Mouse (Mus musculus) thymus, postnatal 36 days (tissue): ENCODE results near the gene Mospd3.

Source experiments
- DNase-seq, 2 experiments: peaks; one replicate each; pipeline ENCODE4 v3.0.0; 2022; ENCODE audit warnings: mixed read lengths in 2 of 2

The Mospd3 gene

DNA sequence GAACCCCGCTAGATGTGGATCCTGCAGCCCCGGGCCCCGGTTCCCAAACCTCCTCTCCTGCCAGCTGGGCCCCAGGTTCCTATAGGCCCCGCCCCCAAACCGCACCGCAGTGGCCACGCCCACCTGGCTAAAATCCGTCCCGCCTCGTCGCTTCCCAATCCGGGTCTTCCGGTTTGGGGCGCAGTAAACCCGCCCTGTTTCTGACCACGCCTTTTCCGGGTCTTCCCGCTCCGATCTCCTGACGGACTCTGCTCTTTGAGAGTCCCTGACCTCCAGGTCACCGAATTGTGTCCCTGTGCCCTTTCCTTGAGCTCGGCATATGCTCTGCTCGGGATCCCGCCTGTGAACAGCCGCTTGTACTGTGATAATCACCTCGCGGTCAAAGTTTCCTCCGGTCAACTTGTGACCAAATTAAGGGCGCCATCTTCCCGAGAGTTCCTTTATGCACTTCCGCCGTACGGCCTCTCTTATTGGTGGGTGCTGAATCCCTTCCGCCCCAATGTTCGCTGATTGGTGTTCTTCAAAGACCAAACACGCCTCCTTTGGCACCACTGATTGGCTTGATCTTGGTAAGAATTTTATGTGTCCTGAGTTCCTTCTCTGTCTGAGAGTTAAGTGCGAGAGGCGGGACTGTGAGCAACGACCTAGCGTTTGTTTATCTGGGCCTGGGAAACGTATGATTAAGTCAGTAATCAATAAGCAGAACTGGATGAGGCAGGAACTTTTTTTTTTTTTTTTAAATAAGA, at the start of gene Mospd3:
Gene Mospd3 (minus strand): TSS at position 440 of the 746 bp plus-strand sequence.
- DNase-seq: peak; percentile 97 to 98

DNA sequence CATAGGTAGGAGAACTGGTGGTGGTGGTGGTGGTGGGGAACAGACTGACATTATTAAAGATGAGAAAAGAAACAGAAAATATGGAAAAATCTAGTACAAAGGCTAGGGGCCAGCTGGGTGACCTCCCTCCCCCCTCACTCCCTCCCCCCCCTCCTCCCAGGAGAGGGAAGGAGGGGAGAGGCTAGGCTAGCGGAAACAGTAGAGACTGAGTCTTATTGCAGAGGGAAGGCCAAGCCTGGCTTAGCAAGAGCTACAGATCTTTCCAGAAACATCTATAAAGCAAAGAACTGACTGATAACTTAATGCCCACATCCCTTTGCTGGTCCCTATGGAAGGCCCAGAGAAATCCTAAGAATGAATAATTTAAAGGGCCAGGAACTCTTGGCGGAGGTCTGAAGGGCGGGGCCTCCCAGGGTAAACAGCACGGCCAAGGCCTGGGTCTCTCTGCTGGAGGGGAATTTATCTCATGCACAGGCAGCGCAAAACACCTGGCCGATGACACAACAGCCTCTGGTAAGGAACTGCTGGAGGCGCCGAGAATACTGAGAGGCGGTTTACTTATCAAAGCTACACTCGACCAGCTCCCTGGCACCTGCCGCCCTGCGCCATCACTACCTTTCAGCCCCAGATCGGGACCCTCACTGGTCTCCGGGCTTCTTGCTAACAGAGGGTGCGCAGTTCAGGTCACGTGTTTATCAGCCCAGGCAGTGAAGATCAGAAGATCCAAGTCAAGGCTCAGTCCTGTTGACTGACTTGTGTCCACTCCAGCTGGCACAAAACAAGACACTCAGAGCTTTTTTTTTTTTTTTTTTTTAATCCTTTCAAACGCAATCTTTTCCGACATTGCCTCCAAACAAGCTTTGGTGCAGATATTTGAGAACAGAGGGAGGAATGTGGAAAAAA, 49.1 kb upstream of the Mospd3 start:
- DNase-seq: no peak

DNA sequence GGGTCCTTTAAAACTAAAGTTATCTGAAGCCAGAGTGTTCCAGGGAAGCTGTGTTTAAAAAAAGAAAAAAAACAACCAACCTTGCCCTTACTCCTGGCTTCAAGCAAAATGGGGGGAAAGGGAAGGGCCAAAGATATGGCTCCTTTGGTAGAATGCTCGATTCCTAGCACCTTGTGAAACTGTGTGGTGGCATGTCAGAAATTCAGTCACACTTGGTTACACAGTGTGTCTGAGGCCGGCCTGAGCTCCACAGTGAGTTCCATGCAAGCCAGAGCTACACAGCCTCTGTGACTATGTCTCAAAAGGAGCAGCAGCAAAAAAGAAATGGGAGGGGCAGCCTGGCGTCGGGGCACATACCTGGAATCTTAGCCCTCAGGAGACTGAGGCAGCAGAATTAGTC, 48.4 kb upstream of the Mospd3 start:
- DNase-seq: no peak

DNA sequence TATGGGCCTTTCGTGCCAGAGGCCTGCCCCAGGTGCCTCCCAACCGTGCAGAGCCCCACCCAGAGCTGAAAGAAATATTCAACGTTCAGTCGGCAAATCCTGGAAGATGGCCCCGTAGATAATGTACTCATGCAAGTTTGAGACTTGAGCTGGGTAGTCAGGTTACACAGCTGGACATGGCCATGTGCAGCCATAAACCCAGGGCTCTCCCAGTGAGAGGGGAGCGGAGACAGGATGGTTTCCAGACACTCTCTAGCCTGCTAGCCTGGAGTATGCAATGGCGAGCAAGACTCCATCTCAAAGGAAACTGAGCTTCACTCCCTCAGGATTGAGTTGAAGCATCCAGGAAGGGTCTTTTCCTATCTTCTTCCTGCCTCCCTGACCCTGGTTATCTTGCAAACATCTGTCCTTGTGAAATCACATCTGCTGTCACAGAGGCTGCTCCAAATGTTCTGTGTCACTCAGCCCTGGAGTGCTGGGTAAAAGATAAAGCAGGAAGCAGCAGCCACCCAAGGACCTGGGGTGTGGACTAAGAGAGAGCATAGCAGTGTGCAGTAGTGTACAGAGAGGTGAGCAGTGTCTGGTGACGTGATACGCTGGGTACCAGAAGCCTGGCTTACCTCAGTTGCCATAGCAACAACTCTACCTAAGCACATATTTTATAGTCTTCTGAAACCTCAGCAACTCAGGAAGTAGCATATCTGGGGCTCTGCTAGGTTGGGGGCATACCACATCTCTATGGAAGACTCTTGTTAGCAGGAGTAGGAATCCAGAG, 47.2 kb upstream of the Mospd3 start:
- DNase-seq: no peak

DNA sequence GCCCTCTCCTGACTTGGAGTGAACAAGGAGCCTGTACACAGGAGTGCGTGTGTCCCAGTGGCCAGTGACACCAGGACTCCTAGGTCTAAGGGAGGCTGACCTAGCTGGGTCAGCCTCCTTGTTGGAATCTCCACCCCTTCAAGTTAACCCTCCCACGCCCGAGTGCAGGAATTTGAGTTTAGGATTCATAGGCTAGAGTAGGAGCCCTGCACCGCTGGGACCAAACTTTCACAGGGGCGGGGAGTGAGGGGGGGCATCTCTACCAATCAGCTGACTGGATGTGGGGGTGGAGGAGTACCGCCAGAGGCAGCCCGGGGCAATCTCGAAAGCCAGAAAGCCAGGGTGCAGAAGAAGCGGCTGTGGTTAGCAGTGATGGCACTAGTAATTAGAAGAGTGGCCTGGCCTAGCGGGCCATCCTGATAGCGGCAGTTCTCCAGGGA, 44.8 kb upstream of the Mospd3 start, which contains the start of gene Irs3:
Gene Irs3 (minus strand): TSS at position 63 of the 440 bp plus-strand sequence.
- DNase-seq: no peak

DNA sequence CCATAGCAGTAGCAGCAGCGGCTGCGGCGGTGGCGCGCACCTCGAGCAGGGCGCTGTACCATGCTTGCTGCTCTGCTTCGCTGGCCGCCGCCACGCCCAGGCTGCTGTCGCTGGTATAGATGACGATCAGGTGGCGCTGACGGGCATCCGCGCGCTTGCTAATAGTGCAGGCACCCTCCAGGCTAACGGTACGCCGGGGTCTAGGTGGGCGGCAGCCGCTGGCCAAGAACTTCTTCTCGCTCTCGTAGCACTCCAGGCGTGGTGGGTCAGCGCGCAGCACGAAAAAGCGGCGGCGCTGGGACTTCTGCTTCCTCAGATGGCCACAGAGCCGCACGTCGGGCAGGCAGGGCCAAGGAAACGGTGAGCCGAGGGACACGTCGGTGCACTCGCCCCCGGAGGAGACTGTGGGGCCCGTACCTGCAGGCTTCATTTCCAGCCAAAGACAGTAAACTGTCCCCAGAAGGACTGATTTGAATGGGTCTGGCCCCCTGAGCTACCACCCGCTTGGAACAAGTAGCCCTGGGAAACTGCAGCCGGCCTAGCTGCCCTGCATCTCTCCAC, 44.3 kb upstream of the Mospd3 start:
- DNase-seq: peak in 1 of 2 experiments; percentile 35

DNA sequence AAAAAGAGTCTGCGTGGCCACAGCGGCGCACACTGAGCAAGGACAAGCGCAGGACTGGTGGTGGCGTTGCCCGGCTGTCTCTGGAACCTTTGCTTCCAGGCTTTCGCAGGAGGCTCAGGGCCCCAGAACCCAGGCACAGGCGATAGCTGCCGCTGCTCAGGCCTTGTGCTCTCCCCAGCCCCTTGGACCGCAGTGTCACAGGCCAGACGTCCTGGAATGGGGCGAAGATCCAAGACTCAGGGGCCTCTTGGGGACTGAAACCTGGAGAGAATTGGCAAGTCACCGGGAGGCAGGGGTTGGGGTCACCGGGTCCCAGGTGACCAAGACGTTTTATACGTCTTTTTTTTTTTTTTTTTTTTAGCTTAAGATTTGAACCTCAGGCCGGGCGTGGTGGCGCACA, 43.6 kb upstream of the Mospd3 start:
- no peak for DNase-seq

DNA sequence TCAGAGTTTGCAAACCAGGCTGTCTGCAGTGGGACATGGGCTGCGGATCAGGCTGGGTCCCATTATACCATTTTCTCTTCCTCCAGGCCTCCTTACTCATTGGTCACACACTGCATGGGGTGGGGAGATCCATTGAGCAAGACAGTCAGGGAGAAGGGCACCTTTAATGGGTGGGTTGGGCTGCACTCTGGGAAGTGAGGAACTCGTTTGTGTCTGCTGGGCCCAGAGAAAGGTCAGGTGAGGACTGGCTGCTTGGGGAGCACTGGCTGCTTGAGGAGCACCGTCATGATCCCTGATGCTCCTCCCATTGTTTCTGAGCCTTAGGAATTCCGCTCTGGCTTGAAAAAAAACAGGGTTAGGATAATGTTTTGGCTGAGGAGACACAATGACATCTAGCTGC, 42.0 kb upstream of the Mospd3 start:
- DNase-seq: no peak

DNA sequence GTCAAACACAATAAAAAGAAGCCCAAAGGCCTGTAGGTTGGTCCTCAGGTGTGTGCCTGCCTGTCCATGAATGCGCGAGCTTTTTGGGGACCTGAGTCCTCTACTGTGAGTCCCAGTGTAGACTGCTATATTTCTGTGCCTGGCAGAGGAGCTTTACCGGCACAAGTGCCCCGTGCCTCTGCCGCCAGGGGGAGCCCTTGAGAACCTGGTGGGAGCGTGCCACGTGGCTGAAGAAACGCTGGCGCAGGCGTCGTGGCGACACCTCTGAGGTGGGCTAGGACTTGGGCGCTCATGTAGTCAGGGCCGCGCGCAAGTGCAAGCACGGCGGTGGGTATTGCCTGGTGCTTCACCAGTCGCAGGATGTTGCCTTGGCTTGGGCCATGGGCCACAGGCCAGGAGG, 40.2 kb upstream of the Mospd3 start, which contains the start of gene Sap25:
Gene Sap25 (plus strand): TSS at position 281 of the 400 bp plus-strand sequence.
- peak; percentile 44 to 60 for DNase-seq

DNA sequence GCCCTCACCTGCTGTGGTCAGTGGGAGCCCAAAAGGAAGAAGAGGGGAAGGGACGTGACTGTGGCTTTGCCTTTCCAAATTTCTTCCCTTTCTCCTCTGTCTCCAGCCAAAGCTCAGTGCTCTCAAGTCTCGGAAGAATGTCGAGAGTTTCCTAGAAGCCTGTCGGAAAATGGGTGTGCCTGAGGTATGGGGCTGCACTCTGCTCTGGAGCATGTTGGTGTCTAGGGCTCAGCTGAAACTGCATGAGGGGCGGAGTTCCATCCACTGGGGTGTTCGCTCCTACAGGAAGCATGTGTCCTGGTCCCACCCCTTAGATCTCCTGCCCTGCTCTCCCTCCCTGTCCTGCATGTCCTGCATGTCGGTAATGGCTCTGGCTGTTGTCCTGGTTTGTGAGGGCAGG, 38.6 kb upstream of the Mospd3 start:
- DNase-seq: no peak

DNA sequence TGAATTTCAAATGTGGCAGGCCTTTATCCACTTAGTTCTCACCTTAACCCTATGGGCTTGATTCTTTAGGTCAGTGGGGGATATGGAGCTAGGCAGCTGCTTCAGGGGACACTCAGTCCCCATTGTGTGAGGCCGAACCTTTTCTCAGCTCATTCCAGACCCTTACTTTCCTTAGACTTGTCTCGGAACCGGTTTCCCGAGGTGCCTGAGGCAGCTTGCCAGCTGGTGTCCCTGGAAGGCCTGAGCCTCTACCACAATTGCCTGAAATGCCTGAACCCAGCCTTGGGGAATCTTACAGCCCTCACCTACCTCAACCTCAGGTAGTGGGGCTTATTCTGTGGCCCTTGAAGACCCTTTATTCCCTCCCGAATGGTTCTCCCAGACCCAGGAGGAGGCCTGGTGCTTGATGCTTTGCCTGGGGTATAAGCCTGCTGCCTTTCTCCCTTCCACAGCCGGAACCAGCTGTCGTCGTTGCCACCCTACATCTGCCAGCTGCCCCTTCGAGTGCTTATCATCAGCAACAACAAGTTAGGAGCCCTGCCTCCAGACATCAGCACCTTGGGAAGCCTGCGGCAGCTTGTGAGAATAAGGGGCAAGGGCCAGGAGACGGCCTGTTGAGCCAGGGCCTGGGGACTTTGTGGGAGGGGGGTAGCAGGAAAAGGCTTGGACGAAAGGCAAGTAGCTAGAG, 32.7 kb upstream of the Mospd3 start:
- DNase-seq: no peak

DNA sequence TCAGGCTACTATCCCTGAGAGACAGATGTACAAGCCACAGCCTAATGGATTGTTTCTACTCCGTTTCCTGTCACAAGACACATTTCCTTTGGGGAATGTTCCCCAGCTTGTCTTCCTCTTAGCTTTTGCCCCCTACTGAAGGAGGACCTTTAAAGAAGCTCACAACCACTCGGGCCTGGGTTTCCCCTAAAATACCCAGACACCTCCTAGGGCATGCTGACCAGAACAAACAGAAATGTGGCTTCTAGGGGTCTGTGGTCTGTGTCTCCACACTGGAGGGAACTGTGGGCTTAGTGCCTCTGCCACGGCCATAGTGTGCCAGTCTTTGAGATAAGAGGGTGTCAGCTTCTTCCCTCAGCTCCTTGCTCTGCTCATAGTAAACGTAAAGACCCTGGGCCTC, 30.7 kb upstream of the Mospd3 start:
- no peak for DNase-seq

DNA sequence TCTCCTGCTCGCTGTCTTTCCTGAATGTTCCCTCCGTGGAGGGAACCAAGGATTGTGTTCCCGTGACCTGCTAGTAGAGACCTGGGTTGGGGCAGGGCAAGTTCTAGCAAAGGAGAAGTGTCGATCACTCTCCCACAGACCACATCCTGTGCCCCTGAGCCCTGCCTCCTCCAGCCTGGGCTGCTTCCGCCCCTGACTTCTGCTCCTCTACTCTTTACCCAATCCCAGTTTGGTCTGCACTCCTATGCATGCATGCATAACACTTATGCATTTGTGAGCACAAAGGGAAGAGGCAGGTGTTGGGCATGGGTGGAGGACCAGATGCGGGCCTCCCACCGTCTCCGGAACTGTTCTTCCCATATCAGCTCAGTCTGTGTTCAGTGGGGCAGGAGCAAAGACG, 30.3 kb upstream of the Mospd3 start:
- peak; percentile 85 to 92 for DNase-seq

DNA sequence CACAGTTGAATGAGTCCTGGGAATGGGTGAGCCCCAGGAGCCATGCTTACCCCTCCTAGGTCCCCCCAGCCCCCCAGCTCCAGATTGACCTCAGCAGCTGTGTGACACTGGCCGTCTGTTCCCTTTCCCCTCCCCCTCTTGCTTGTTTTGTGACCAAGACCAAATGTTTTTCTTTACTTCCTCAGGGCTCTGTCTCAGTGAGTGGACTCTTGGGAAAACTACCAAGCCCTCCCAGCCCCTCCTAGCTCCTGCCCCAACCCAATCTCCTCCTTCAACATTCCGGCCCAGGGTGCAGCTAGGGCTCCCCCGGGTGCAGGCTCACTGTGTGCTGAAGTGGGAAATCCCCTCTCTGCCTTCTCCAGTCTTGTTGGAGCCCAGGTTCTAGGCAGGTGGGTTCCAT, 29.7 kb upstream of the Mospd3 start:
- DNase-seq: peak in 1 of 2 experiments; percentile 49

DNA sequence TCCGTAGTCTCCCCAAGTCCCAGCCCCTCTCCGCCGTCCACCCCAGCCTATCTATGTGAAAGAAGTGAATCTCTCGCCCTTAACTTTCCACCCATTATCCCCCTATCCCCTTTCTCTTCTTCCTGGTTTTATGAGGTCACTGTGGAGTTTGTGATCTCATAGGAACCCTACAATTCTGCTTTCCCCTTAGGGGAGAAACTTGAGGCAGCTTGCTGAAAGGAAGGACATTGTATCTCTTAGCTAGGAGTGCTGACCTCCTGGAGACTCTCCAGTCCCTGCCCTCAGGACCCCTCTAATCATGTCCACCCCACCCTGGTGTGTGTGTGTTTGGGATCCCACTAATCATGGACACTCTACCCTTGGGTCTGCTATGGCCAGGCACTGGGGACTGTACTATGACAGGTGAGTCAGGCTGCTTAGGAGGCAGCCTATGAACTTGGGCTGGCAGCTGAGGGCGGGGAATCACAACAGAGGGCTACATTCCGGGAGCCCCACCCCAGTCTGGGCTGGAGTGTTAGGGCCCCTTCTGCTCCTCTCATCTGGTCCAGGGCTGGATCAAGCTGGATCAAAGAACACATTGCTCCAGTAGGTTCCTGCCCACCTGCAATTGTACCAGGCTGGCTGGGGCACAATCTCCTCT, 29.2 kb upstream of the Mospd3 start:
- DNase-seq: peak; percentile 57 to 71

DNA sequence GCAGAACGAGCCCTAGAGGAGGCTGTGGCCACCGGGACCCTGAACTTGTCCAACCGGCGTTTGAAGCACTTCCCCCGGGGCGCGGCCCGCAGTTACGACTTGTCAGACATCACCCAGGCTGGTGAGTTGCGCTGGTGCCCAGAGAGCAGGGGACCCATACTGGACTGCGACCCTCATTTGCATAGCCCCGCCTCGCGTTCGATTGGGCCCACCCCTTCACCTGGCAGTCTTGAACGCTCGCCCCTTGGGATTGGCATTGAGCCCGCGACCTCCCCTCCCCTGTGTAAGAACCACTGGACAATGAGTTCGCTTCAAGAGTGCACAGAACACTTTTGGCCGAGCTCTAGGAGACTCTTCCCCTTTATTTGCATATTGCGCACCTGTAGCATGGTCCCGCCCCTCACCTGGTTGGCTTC, 28.5 kb upstream of the Mospd3 start:
- no peak for DNase-seq

DNA sequence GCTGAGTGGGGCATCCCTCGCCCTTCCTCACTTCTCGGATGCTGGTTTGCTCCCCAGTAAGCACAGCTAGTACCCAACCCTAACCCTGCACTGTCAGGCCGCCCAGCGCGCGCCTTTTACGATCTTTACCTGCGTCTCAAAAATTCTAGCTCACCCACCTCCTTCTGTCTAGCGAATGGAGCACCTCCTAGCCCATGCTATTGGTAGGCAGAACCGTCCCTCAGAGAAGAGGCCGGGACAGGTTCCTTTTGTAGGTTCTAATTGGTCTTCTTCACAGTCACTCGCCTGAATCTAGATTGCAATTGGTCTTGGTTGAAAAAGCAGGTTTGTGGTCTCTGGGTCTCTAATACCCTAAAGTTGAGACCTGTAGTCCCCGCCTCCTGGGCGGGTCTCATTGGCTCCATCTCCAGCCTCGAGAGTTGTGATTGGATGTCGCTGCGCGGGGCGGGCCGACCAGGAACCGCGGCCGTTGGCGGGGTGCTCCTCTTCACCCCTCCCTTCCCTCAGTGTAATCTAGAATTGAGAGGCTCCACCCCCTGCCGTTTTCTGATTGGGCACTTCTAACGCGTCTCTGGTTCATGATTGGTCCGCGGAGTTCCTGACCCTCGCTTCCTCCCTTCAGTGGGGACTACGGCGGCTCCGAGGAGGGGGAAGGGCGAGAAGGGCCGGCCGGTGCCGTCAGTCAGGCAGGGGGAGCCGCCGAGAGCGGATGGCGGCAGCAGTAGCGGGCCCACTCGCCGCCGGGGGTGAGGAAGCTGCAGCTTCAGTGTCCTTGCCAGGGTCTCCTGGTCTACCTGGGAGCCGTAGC, 27.8 kb upstream of the Mospd3 start, which contains the start of the genes Fbxo24, Lrch4 and Gm20605:
Gene Fbxo24 (minus strand): TSS at position 505 of the 808 bp plus-strand sequence.
Gene Lrch4 (plus strand): TSS at position 624 of the 808 bp plus-strand sequence.
Gene Gm20605 (plus strand): TSS at position 678 of the 808 bp plus-strand sequence.
- peak; percentile 99 to 100 for DNase-seq

DNA sequence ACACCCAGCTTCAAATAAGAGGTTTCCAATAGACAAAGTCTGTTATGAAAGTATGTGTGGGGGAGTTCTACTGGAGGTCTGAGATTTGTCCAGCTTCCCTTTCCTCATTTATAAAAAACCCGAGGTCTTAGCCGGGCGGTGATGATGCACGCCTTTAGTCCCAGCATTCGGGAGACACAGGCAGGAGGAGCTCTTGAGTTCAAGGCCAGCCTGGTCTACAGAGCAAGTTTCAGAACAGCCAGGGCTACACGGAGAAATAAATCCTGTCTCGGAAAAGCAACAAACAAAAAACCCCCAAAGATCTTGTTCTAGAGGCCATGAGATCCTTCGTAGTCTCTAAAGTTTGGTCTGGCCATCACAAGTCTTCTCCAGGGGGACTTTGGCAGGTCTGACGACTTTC, 27.1 kb upstream of the Mospd3 start:
- DNase-seq: no peak

DNA sequence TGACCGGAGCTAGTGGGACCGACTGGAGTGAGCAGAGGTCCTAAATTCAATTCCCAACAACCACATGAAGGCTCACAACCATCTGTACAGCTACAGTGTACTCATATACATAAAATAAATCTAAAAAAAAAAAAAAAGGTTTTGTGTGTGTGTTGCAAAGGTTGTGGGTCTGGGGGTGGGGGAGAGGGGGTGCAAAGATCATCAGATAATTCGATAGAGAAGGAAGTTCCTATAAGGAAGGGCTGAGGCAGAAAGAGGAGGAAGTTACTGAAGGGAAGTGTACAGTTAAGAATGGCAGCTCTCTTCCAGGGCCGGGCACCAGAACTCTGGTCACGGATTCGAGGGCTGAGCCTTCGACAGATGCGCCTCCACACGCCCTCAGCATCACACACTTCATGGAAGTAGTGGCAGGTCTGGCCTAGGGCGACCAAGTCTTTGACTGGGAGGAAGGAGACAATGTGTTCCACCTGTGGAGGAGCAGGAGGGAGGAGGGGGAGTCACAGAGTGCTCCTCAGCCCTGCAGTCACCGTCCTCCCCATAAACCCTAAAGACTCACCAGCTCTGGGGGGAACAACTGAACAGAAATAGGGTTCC, 23.2 kb upstream of the Mospd3 start:
- no peak for DNase-seq

DNA sequence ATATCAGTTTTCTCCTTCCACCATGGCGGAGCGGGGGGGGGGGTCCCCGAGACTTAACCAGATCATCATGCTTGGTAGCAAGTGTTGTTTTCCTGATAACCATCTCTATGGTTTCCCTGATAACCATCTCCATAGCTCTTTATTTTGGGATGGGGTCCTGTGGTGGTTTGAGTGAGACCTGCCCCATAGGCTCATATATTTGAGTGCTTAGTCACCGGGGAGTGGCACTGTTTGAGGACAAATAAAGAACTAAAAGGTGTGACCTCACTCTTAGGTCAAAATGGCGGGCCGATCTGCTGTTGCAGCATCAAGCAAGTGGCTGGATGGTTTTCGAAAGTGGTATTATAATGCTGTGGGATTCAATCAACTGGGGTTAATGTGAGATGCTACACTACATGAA, 14.5 kb upstream of the Mospd3 start:
- DNase-seq: no peak
